ENCODE assay signal across 9 mouse cellular contexts in the genomic region with DNA sequence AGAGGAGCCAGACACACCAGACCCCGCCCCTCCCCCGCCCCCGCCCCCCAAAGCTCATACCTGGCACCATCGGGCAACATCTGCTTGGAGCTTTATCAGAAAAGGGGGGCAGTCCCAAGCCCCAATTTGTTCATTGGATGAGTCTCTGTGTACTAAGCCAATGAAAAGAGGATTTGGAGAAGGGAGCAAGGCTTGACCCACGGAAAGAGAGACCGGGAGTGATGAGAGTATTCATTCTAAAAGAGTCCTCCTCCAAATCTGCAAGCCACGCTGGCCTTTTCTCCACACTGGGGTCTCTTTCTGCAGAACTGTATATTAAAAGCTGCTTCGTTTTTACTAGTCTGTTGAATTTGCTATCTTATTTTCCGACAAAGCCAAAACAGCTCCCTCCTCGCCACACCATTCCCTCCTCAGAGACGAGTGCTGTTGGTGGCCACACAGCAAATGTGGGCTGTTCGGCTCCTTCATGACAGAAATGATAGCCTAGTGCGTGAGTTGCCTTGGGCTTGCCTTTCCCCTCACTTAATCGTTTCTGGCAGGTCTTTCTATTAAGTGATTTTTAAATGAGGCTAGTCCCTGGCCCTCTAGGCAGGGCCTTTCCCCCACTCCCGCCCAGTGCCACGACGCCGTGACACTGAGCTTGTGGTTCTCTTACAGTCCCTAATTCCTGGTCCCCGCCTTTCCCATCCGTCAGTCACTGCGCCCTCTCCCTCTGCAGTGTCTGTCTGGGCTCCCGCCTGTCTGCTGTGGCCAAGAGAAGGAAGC. TPM values are rescaled to one million over a fixed set of nuclear protein-coding genes. Genes with fewer than 3 reads are reported as not detected.
DNase-seq lines count a peak whose midpoint lies in the region; ATAC-seq lines count a peak whose summit lies in the region.
"Had no signal": no experiment of that assay in that cellular context is flagged by ENCODE, and none has a peak within 500 bp of the region (broad histone marks: within the 10 kb centered on the region; RNA-seq: fewer than 3 reads in every experiment).

No protein-coding gene starts in this region.

- intact Hi-C loops in heart, postnatal 36 days (cut with DNase I): no loop called here

- no peaks in the 10 kb centered on the region for H3K36me3 ChIP-seq in heart, embryonic 13.5 days
- no peaks in the 10 kb centered on the region for H3K36me3 ChIP-seq in hindbrain, embryonic 16.5 days (ENCODE audit: control insufficient read depth, insufficient read depth, low read length)
- H3K36me3 ChIP-seq in midbrain, embryonic 16.5 days (ENCODE audit: control insufficient read depth, insufficient read depth, low read length): no peaks in the 10 kb centered on the region

- H3K4me2 ChIP-seq in heart, embryonic 13.5 days: peak overlapping the region; percentile 47
- peak overlapping the region; percentile 1 for H3K4me2 ChIP-seq in hindbrain, embryonic 16.5 days (ENCODE audit: low read length)
- H3K4me2 ChIP-seq in midbrain, embryonic 16.5 days (ENCODE audit: low read length): peak overlapping the region; percentile 38

- no peaks in the 10 kb centered on the region for H3K27me3 ChIP-seq in heart, embryonic 13.5 days (replicated peaks)
- H3K27me3 ChIP-seq in hindbrain, embryonic 16.5 days (replicated peaks; ENCODE audit: control insufficient read depth, insufficient read depth, low read length): no peaks in the 10 kb centered on the region
- H3K27me3 ChIP-seq in midbrain, embryonic 16.5 days (ENCODE audit: control insufficient read depth, insufficient read depth, low read depth, low read length): no peaks in the 10 kb centered on the region

- no peak for ATAC-seq in heart, embryonic 13.5 days (ENCODE audit: extremely low read depth, insufficient number of reproducible peaks, low FRiP score, low TSS enrichment)
- peak; percentile 63 for ATAC-seq in hindbrain, embryonic 16.5 days
- peak; percentile 57 for ATAC-seq in midbrain, embryonic 16.5 days
- ATAC-seq in granulocyte monocyte progenitor cell, adult 5-6 weeks (replicated peaks; ENCODE audit: poor library complexity, severe bottlenecking): no peak

- H3K9ac ChIP-seq in heart, embryonic 13.5 days: peak overlapping the region; percentile 34
- H3K9ac ChIP-seq in hindbrain, embryonic 16.5 days (ENCODE audit: low read depth, low read length): no peak overlapping the region
- H3K9ac ChIP-seq in midbrain, embryonic 16.5 days (ENCODE audit: low read depth, low read length): peak overlapping the region; percentile 21; the same call in 1 of the 2 replicates

- H3K27ac ChIP-seq in heart, embryonic 13.5 days (replicated peaks): no peak overlapping the region
- H3K27ac ChIP-seq in hindbrain, embryonic 16.5 days (ENCODE audit: low read depth, low read length): no peak overlapping the region
- peak overlapping the region; percentile 42; the same call in 1 of the 2 replicates for H3K27ac ChIP-seq in midbrain, embryonic 16.5 days (ENCODE audit: low read length)

- peak overlapping the region; percentile 10; the same call in 1 of the 2 replicates for H3K4me3 ChIP-seq in heart, embryonic 13.5 days
- no peak overlapping the region for H3K4me3 ChIP-seq in hindbrain, embryonic 16.5 days (ENCODE audit: low read length)
- no peak overlapping the region for H3K4me3 ChIP-seq in midbrain, embryonic 16.5 days (ENCODE audit: low read depth, low read length)

- 21% methylated on average over 22 of the region's 22 CpGs for WGBS in heart, embryonic 13.5 days
- WGBS in hindbrain, embryonic 16.5 days: 23% methylated on average over 22 of the region's 22 CpGs
- 18% methylated on average over 22 of the region's 22 CpGs for WGBS in midbrain, embryonic 16.5 days

- DNase-seq in heart, postnatal 36 days: no peak
- DNase-seq in embryo, embryonic 9.5 days (ENCODE audit: extremely low spot score): peak; percentile 40
- DNase-seq in urinary bladder, postnatal 25 days (ENCODE audit: low spot score): no peak
- no peak for DNase-seq in adrenal gland, postnatal 10 days
- DNase-seq: adrenal gland, postnatal 36 days had no signal

- H3K4me1 ChIP-seq in heart, embryonic 13.5 days: peaks cover 25% of the 10 kb centered on the region
- peaks cover 3% of the 10 kb centered on the region for H3K4me1 ChIP-seq in hindbrain, embryonic 16.5 days (ENCODE audit: control insufficient read depth, insufficient read depth, low read depth, low read length)
- peaks cover 19% of the 10 kb centered on the region for H3K4me1 ChIP-seq in midbrain, embryonic 16.5 days (ENCODE audit: control insufficient read depth, insufficient read depth, low read length)

- H3K9me3 ChIP-seq in heart, embryonic 13.5 days: no peaks in the 10 kb centered on the region
- H3K9me3 ChIP-seq in hindbrain, embryonic 16.5 days (ENCODE audit: control insufficient read depth, low read length): no peaks in the 10 kb centered on the region
- H3K9me3 ChIP-seq in midbrain, embryonic 16.5 days (replicated peaks; ENCODE audit: control insufficient read depth, low read length, poor library complexity, severe bottlenecking): no peaks in the 10 kb centered on the region

RNA-seq across cellular contexts. Expression of a gene that starts 41.7 kb away (rescaled TPM):
- polyA plus RNA-seq in heart, embryonic 13.5 days (2015; fragmentation: Nextera tagmentation; extraction: Ambion mirVana): 21.7 and 21.8 TPM in 2 replicates
- total RNA-seq in heart, postnatal 36 days (2021): 10 to 100 TPM; 33.4 to 39.1 TPM
- 6.9 and 10.1 TPM in 2 replicates for polyA plus RNA-seq in hindbrain, embryonic 16.5 days (2015; fragmentation: Nextera tagmentation; extraction: Ambion mirVana)
- 8.1 and 8.3 TPM in 2 replicates for polyA plus RNA-seq in midbrain, embryonic 16.5 days (2015; fragmentation: Nextera tagmentation; extraction: Ambion mirVana)
- 2.6 and 4.1 TPM in 2 replicates for total RNA-seq in granulocyte monocyte progenitor cell, adult 5-6 weeks (2014; fragmentation: Nextera tagmentation)
- total RNA-seq in granulocyte monocyte progenitor cell, adult 5-6 weeks (2017): 4.1 and 7.4 TPM in 2 replicates
- total RNA-seq in adrenal gland, postnatal 10 days (2021): 10 to 100 TPM; 32.0 to 38.6 TPM

Comparison
In these comparisons a context has a peak if more than half of its experiments do, and no peak if none do; other contexts are left out.
1. ATAC-seq: peak in hindbrain, embryonic 16.5 days (single experiment) and midbrain, embryonic 16.5 days (single experiment); none in heart, embryonic 13.5 days (single experiment) and granulocyte monocyte progenitor cell, adult 5-6 weeks (single experiment).
2. Peak in every context shown above with its lines, with median percentiles within 50 percentile points of each other: H3K4me2 ChIP-seq.